Mouse (Mus musculus): ENCODE data around the gene Dapl1.

Dapl1 gene

GRCm38 (mm10) chr2:59470326-59471031 is 14.0 kb upstream of the Dapl1 start:
- in situ Hi-C loops (cut with MboI; ENCODE audit: unreplicated experiment in 2 of 2): no loop called here

- in situ Hi-C loops (cut with MboI; ENCODE audit: unreplicated experiment in 2 of 2): no loop called here
Measured at GRCm38 (mm10) chr2:59471051-59471948, 13.2 kb upstream of the Dapl1 start.

- in situ Hi-C loops (cut with MboI; ENCODE audit: unreplicated experiment in 2 of 2): no loop called here
Measured at GRCm38 (mm10) chr2:59474336-59474735, 10.1 kb upstream of the Dapl1 start.

GRCm38 (mm10) chr2:59485080-59485479 is 627 bp downstream of the Dapl1 start:
- in situ Hi-C loops (cut with MboI; ENCODE audit: unreplicated experiment in 2 of 2): no loop called here

GRCm38 (mm10) chr2:59485657-59486056 is 1.2 kb downstream of the Dapl1 start:
- in situ Hi-C loops (cut with MboI; ENCODE audit: unreplicated experiment in 2 of 2): no loop called here

- in situ Hi-C loops (cut with MboI; ENCODE audit: unreplicated experiment in 2 of 2): no loop called here
Measured at GRCm38 (mm10) chr2:59486196-59486845, 1.9 kb downstream of the Dapl1 start.

GRCm38 (mm10) chr2:59488235-59488634 is 3.8 kb downstream of the Dapl1 start:
- in situ Hi-C loops (cut with MboI; ENCODE audit: unreplicated experiment in 2 of 2): no loop called here

- in situ Hi-C loops (cut with MboI; ENCODE audit: unreplicated experiment in 2 of 2): no loop called here
Measured at GRCm38 (mm10) chr2:59490353-59490752, 5.9 kb downstream of the Dapl1 start.

- in situ Hi-C loops (cut with MboI; ENCODE audit: unreplicated experiment in 2 of 2): no loop called here
Measured at GRCm38 (mm10) chr2:59493445-59494085, 9.1 kb downstream of the Dapl1 start.

GRCm38 (mm10) chr2:59499146-59499545 is 14.7 kb downstream of the Dapl1 start:
- in situ Hi-C loops (cut with MboI; ENCODE audit: unreplicated experiment in 2 of 2): no loop called here

- in situ Hi-C loops (cut with MboI; ENCODE audit: unreplicated experiment in 2 of 2): loop anchor here (25.0 kb wide), 2 partner anchors 1213 to 1963 kb away; partner anchors contain the start of gene Itgb6 (in 1 of the 2)
Measured at GRCm38 (mm10) chr2:59499717-59500116, 15.3 kb downstream of the Dapl1 start.

GRCm38 (mm10) chr2:59509061-59509460 is 24.6 kb downstream of the Dapl1 start:
- in situ Hi-C loops (cut with MboI; ENCODE audit: unreplicated experiment in 2 of 2): loop anchor here (25.0 kb wide), 2 partner anchors 1203 to 1953 kb away; partner anchors contain the start of gene Itgb6 (in 1 of the 2)

- in situ Hi-C loops (cut with MboI; ENCODE audit: unreplicated experiment in 2 of 2): loop anchor here (25.0 kb wide), 2 partner anchors 1202 to 1952 kb away; partner anchors contain the start of gene Itgb6 (in 1 of the 2)
Measured at GRCm38 (mm10) chr2:59510416-59510815, 26.0 kb downstream of the Dapl1 start.

- in situ Hi-C loops (cut with MboI; ENCODE audit: unreplicated experiment in 2 of 2): loop anchor here (25.0 kb wide), 2 partner anchors 1201 to 1951 kb away; partner anchors contain the start of gene Itgb6 (in 1 of the 2)
Measured at GRCm38 (mm10) chr2:59510882-59511281, 26.4 kb downstream of the Dapl1 start.

- in situ Hi-C loops (cut with MboI; ENCODE audit: unreplicated experiment in 2 of 2): loop anchor here (25.0 kb wide), 2 partner anchors 1192 to 1942 kb away; partner anchors contain the start of gene Itgb6 (in 1 of the 2)
Measured at GRCm38 (mm10) chr2:59520663-59521062, 36.2 kb downstream of the Dapl1 start.

GRCm38 (mm10) chr2:59522079-59522684 is 37.7 kb downstream of the Dapl1 start:
- in situ Hi-C loops (cut with MboI; ENCODE audit: unreplicated experiment in 2 of 2): loop anchor here (25.0 kb wide), 2 partner anchors 1190 to 1940 kb away; partner anchors contain the start of gene Itgb6 (in 1 of the 2)

- in situ Hi-C loops (cut with MboI; ENCODE audit: unreplicated experiment in 2 of 2): loop anchor here (25.0 kb wide), 2 partner anchors 1189 to 1939 kb away; partner anchors contain the start of gene Itgb6 (in 1 of the 2)
Measured at GRCm38 (mm10) chr2:59523526-59523925, 39.1 kb downstream of the Dapl1 start.

GRCm38 (mm10) chr2:59526893-59527292 is 42.4 kb downstream of the Dapl1 start:
- in situ Hi-C loops (cut with MboI; ENCODE audit: unreplicated experiment in 2 of 2): loop anchor here in 1 of 2 experiments (25.0 kb wide), 1 partner anchor 710 kb away; no protein-coding TSS in a partner anchor

GRCm38 (mm10) chr2:59529574-59530080 is 45.2 kb downstream of the Dapl1 start:
- in situ Hi-C loops (cut with MboI; ENCODE audit: unreplicated experiment in 2 of 2): loop anchor here in 1 of 2 experiments (25.0 kb wide), 1 partner anchor 708 kb away; no protein-coding TSS in a partner anchor
